Mouse (Mus musculus) thymus, postnatal 10 days (tissue): Measurements from ENCODE around the gene Nudt9.

Experiments used
- DNase-seq, 2 experiments: peaks; one replicate each; pipeline ENCODE4 v3.0.0; 2021; ENCODE audit warnings: low spot score in 2 of 2

Nudt9 gene

GRCm38 (mm10) chr5:104036686-104037085, 9.4 kb upstream of the Nudt9 start:
- DNase-seq, result no peak

- peak in 1 of 2 experiments; percentile 46 for DNase-seq
Measured at GRCm38 (mm10) chr5:104039154-104039932, 6.8 kb upstream of the Nudt9 start.

- DNase-seq, result no peak
Measured at GRCm38 (mm10) chr5:104042906-104043305, 3.2 kb upstream of the Nudt9 start.

GRCm38 (mm10) chr5:104043704-104044103, 2.4 kb upstream of the Nudt9 start:
- DNase-seq, result no peak

GRCm38 (mm10) chr5:104047200-104048105, 1.3 kb downstream of the Nudt9 start:
- DNase-seq, result no peak

- no peak for DNase-seq
Measured at GRCm38 (mm10) chr5:104048139-104048538, 2.0 kb downstream of the Nudt9 start.

GRCm38 (mm10) chr5:104052956-104053355, 6.8 kb downstream of the Nudt9 start:
- peak in 1 of 2 experiments; percentile 42 for DNase-seq

GRCm38 (mm10) chr5:104054938-104055337, 8.8 kb downstream of the Nudt9 start:
- no peak for DNase-seq

GRCm38 (mm10) chr5:104055816-104056215, 9.7 kb downstream of the Nudt9 start:
- DNase-seq, result no peak

- no peak for DNase-seq
Measured at GRCm38 (mm10) chr5:104056295-104056694, 10.2 kb downstream of the Nudt9 start.

- peak; percentile 46 to 78 for DNase-seq
Measured at GRCm38 (mm10) chr5:104058021-104058420, 11.9 kb downstream of the Nudt9 start.

- DNase-seq, result no peak
Measured at GRCm38 (mm10) chr5:104059628-104060027, 13.5 kb downstream of the Nudt9 start.

- DNase-seq, result no peak
Measured at GRCm38 (mm10) chr5:104060429-104060828, 14.3 kb downstream of the Nudt9 start.

GRCm38 (mm10) chr5:104061936-104062772, 16.0 kb downstream of the Nudt9 start:
- DNase-seq, result no peak

GRCm38 (mm10) chr5:104062773-104063551, 16.9 kb downstream of the Nudt9 start:
- DNase-seq, result no peak

- no peak for DNase-seq
Measured at GRCm38 (mm10) chr5:104068751-104069150, 22.6 kb downstream of the Nudt9 start.

GRCm38 (mm10) chr5:104071048-104071447, 24.9 kb downstream of the Nudt9 start:
- no peak for DNase-seq

- no peak for DNase-seq
Measured at GRCm38 (mm10) chr5:104072272-104072886, 26.3 kb downstream of the Nudt9 start.

GRCm38 (mm10) chr5:104073602-104074001, 27.5 kb downstream of the Nudt9 start:
- DNase-seq, result no peak

GRCm38 (mm10) chr5:104074388-104074787, 28.3 kb downstream of the Nudt9 start:
- DNase-seq, result peak in 1 of 2 experiments; percentile 56
